Mouse (Mus musculus) mouse embryonic stem cell (cell line): Measurements from ENCODE around the gene 1700040F15Rik.
"Not testable (repeated sequence)": the region's sequence is repeated elsewhere in the genome, so short reads cannot be mapped to it uniquely, and the experiment has no call there.

Source experiments
- in situ Hi-C, 2 experiments: fragments of 300-500 bp; cut with MboI; formaldehyde crosslinking; loops; 1 replicate in 1 of 2; 3 replicates in 1 of 2; pipeline ENCODE4 v1.14.3; 2019 to 2020; ENCODE audit warnings: low sequenced_read_pairs in 2 of 2, low pct_unique_long_range_greater_than_20kb in 1 of 2, mixed read lengths in 1 of 2; ENCODE audit not compliant: unreplicated experiment in 1 of 2

1700040F15Rik gene

DNA sequence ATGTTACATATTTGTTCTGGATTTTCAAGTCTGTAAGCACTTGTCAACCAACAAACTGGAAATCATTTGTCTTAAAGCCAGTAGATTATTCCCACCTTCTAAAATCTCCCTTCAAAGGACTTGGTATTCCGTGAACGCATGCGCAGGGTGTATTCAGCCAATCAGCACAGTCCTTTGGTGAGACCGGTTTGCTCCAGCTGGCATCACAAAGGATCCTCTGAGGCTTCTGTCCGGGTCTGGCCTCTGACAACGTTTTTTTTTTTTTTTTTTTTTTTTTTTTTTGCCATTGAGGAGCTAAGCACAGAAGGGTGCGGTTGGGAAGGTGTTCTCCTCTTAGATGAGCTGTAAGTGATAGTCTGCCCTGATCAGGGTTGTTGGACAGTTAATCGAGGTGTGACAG, at the start of gene 1700040F15Rik:
Gene 1700040F15Rik (plus strand): TSS at position 301 of the 400 bp plus-strand sequence.
- in situ Hi-C loops, result not testable (repeated sequence)
